Mouse (Mus musculus): Measurements from ENCODE around the gene Wfdc15a. TPM values are rescaled to one million over a fixed set of nuclear protein-coding genes. Genes with fewer than 3 reads are reported as not detected.

Gene Wfdc15a
- polyA plus RNA-seq, 1 experiment from 2014 or later: not detected

Other genes with a start within 250 kb of the Wfdc15a start
- gene Ywhab, start 205.2 kb downstream of the Wfdc15a start, polyA plus RNA-seq (2016; fragmentation: Nextera tagmentation; extraction: Ambion mirVana): 294 and 318 TPM in 2 replicates
- 1.2 and 1.6 TPM in 2 replicates for gene Pabpc1l, start 174.7 kb downstream of the Wfdc15a start, polyA plus RNA-seq (2016; fragmentation: Nextera tagmentation; extraction: Ambion mirVana)
- gene Stk4, start 129.8 kb downstream of the Wfdc15a start, polyA plus RNA-seq (2016; fragmentation: Nextera tagmentation; extraction: Ambion mirVana): 30.8 and 36.8 TPM in 2 replicates
- gene Tomm34, start 129.0 kb downstream of the Wfdc15a start, polyA plus RNA-seq (2016; fragmentation: Nextera tagmentation; extraction: Ambion mirVana): 58.3 and 64.3 TPM in 2 replicates
- gene Kcns1, start 29.0 kb downstream of the Wfdc15a start, polyA plus RNA-seq (2016; fragmentation: Nextera tagmentation; extraction: Ambion mirVana): not detected in 2 replicates
- gene Wfdc5, start 17.4 kb downstream of the Wfdc15a start, polyA plus RNA-seq (2016; fragmentation: Nextera tagmentation; extraction: Ambion mirVana): not detected in 2 replicates
- not detected in 2 replicates for gene Wfdc12, start 9.5 kb downstream of the Wfdc15a start, polyA plus RNA-seq (2016; fragmentation: Nextera tagmentation; extraction: Ambion mirVana)
- gene Wfdc15b, start 21.5 kb upstream of the Wfdc15a start, polyA plus RNA-seq (2016; fragmentation: Nextera tagmentation; extraction: Ambion mirVana): not detected in 2 replicates
- not detected in 2 replicates for gene Svs2, start 38.3 kb upstream of the Wfdc15a start, polyA plus RNA-seq (2016; fragmentation: Nextera tagmentation; extraction: Ambion mirVana)
- gene Svs3b, start 56.5 kb upstream of the Wfdc15a start, polyA plus RNA-seq (2016; fragmentation: Nextera tagmentation; extraction: Ambion mirVana): not detected in 2 replicates
- gene Svs4, start 78.3 kb upstream of the Wfdc15a start, polyA plus RNA-seq (2016; fragmentation: Nextera tagmentation; extraction: Ambion mirVana): not detected in 2 replicates
- not detected in 2 replicates for gene Svs3a, start 89.1 kb upstream of the Wfdc15a start, polyA plus RNA-seq (2016; fragmentation: Nextera tagmentation; extraction: Ambion mirVana)
- not detected in 2 replicates for gene Svs6, start 116.6 kb upstream of the Wfdc15a start, polyA plus RNA-seq (2016; fragmentation: Nextera tagmentation; extraction: Ambion mirVana)
- not detected in 2 replicates for gene Svs5, start 132.6 kb upstream of the Wfdc15a start, polyA plus RNA-seq (2016; fragmentation: Nextera tagmentation; extraction: Ambion mirVana)
- gene Slpi, start 189.0 kb upstream of the Wfdc15a start, polyA plus RNA-seq (2016; fragmentation: Nextera tagmentation; extraction: Ambion mirVana): 0.31 TPM in 1 of 2 replicates, not detected in the other
- 0.02 TPM in 1 of 2 replicates, not detected in the other for gene Rbpjl, start 203.0 kb upstream of the Wfdc15a start, polyA plus RNA-seq (2016; fragmentation: Nextera tagmentation; extraction: Ambion mirVana)
- 0.35 and 0.72 TPM in 2 replicates for gene Matn4, start 205.0 kb upstream of the Wfdc15a start, polyA plus RNA-seq (2016; fragmentation: Nextera tagmentation; extraction: Ambion mirVana)
- gene Sdc4, start 243.8 kb upstream of the Wfdc15a start, polyA plus RNA-seq (2016; fragmentation: Nextera tagmentation; extraction: Ambion mirVana): 14.8 and 18.0 TPM in 2 replicates

Data from hindbrain, embryonic 10.5 days (tissue).